Mouse (Mus musculus): Measurements from ENCODE around the gene Magi3.

Magi3 gene

GRCm38 (mm10) chr3:103967231-103967630 is 252.9 kb downstream of the Magi3 start:
- no peak for TF ChIP-seq GATA4 (IDR thresholded peaks at IDR 0.05; ENCODE audit: insufficient replicate concordance, low read length)
